Mouse (Mus musculus) small intestine, adult 2 months (tissue): ENCODE results near the gene Phldb2.

Experiments used
- CTCF ChIP-seq: fragments of 200-500 bp; IDR thresholded peaks from 2 replicates; pipeline ENCODE4 v1.5.1; 2012; ENCODE audit warnings: low read depth, mild to moderate bottlenecking, control low read depth, inconsistent platforms, low read length, moderate library complexity, mixed read lengths; ENCODE audit not compliant: insufficient replicate concordance, insufficient read length; ENCODE audit errors: extremely low read depth
- POLR2A ChIP-seq: fragments of 200-500 bp; IDR thresholded peaks from 2 replicates; pipeline ENCODE4 v1.6.1; 2012; ENCODE audit warnings: low read depth, mild to moderate bottlenecking, control low read depth, inconsistent platforms, low read length, moderate library complexity

GRCm38 (mm10) chr16:45942169-45942891, 11.1 kb downstream of the Phldb2 start:
- TF ChIP-seq CTCF, result no peak
- TF ChIP-seq POLR2A, result no peak
